Mouse (Mus musculus): ENCODE data around the gene Rdm1. TPM values are rescaled to one million over a fixed set of nuclear protein-coding genes. Genes with fewer than 3 reads are reported as not detected.
A peak's percentile ranks its signal among the peaks of the same experiment; 100 is the strongest.
"Not testable (repeated sequence)": the region's sequence is repeated elsewhere in the genome, so short reads cannot be mapped to it uniquely, and the experiment has no call there.

Rdm1 gene
- polyA plus RNA-seq, 1 experiment from 2014 or later, result 41.7 TPM

- not testable (repeated sequence) for H3K36me3 ChIP-seq (ENCODE audit: control insufficient read depth, insufficient read depth, low read length); H3K4me1 ChIP-seq (ENCODE audit: control insufficient read depth, insufficient read depth, low read length); H3K9ac ChIP-seq (ENCODE audit: low read depth, low read length); H3K4me3 ChIP-seq (ENCODE audit: low read length); ATAC-seq; H3K27ac ChIP-seq (ENCODE audit: low read length); H3K27me3 ChIP-seq (replicated peaks; ENCODE audit: control insufficient read depth, insufficient read depth, low read length); H3K9me3 ChIP-seq (ENCODE audit: control insufficient read depth, low read length)
- H3K4me2 ChIP-seq (ENCODE audit: low read depth, low read length), result peak overlapping the region; percentile 88
- 72% methylated on average over 4 of the region's 5 CpGs for WGBS
Measured at GRCm38 (mm10) chr11:101628733-101629417, 1.9 kb downstream of the Rdm1 start.

DNA sequence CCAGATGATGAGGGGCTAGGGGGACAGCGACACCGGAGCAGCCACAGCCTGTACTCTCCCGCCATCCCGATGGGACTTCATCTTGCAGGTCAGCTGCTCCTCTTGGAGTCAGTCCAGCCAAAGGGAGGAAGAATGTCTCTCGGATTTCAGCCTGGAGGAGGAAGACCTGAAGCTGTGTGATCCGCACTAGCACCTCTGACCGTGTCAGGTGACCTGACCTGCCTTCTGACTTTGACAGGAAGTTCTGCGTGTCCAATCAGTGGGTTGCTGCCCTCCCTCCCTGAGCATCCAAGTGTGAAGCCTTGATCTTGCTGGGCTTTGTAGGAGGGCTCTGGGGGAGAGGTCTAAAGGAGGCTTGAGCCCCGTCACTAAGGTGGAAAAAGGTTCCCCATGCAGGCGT, 8.7 kb downstream of the Rdm1 start:
- Histone ChIP-seq H3K27ac (ENCODE audit: low read length) (no peak overlapping the region), H3K27me3 (replicated peaks; ENCODE audit: control insufficient read depth, insufficient read depth, low read length) (no peaks in the 10 kb centered on the region), H3K4me1 (ENCODE audit: control insufficient read depth, insufficient read depth, low read length) (no peaks in the 10 kb centered on the region), H3K9me3 (ENCODE audit: control insufficient read depth, low read length) (no peaks in the 10 kb centered on the region), H3K9ac (ENCODE audit: low read depth, low read length) (no peak overlapping the region), H3K36me3 (ENCODE audit: control insufficient read depth, insufficient read depth, low read length) (peaks cover 5% of the 10 kb centered on the region; the same call in 1 of the 2 replicates), H3K4me3 (ENCODE audit: low read length) (no peak overlapping the region), H3K4me2 (ENCODE audit: low read depth, low read length) (no peak overlapping the region)
- no peak for ATAC-seq
- 84% methylated on average over 10 of the region's 10 CpGs for WGBS

GRCm38 (mm10) chr11:101639761-101640160, 12.8 kb downstream of the Rdm1 start:
- ATAC-seq, result no peak
- no peak overlapping the region for H3K27ac ChIP-seq (ENCODE audit: low read length)
- WGBS, result 90% methylated on average over 4 of the region's 4 CpGs

GRCm38 (mm10) chr11:101640857-101641709, 14.1 kb downstream of the Rdm1 start:
- not testable (repeated sequence) for H3K27me3 ChIP-seq (replicated peaks; ENCODE audit: control insufficient read depth, insufficient read depth, low read length); H3K4me1 ChIP-seq (ENCODE audit: control insufficient read depth, insufficient read depth, low read length); H3K9me3 ChIP-seq (ENCODE audit: control insufficient read depth, low read length); H3K36me3 ChIP-seq (ENCODE audit: control insufficient read depth, insufficient read depth, low read length)
- peak overlapping the region; percentile 51 for H3K27ac ChIP-seq (ENCODE audit: low read length)
- peak; percentile 70 for ATAC-seq
- H3K4me2 ChIP-seq (ENCODE audit: low read depth, low read length), result peak overlapping the region; percentile 46
- H3K9ac ChIP-seq (ENCODE audit: low read depth, low read length), result peak overlapping the region; percentile 60
- peak overlapping the region; percentile 40 for H3K4me3 ChIP-seq (ENCODE audit: low read length)
- WGBS, result 5% methylated on average over 49 of the region's 53 CpGs

More at GRCm38 (mm10) chr11:101639761-101640160, 12.8 kb downstream of the Rdm1 start:
- H3K27me3 ChIP-seq (replicated peaks; ENCODE audit: control insufficient read depth, insufficient read depth, low read length), result no peaks in the 10 kb centered on the region
- no peaks in the 10 kb centered on the region for H3K4me1 ChIP-seq (ENCODE audit: control insufficient read depth, insufficient read depth, low read length)
- H3K9me3 ChIP-seq (ENCODE audit: control insufficient read depth, low read length), result no peaks in the 10 kb centered on the region
- H3K9ac ChIP-seq (ENCODE audit: low read depth, low read length), result no peak overlapping the region
- no peak overlapping the region for H3K4me3 ChIP-seq (ENCODE audit: low read length)
- H3K36me3 ChIP-seq (ENCODE audit: control insufficient read depth, insufficient read depth, low read length), result peaks cover 3% of the 10 kb centered on the region; the same call in 1 of the 2 replicates
- H3K4me2 ChIP-seq (ENCODE audit: low read depth, low read length), result no peak overlapping the region

- Histone ChIP-seq H3K27ac (ENCODE audit: low read length) (peak overlapping the region; percentile 51; the same call in 1 of the 2 replicates), H3K9ac (ENCODE audit: low read depth, low read length) (0 out of 2 replicates have a peak overlapping the region, but pooled peaks have one; percentile 60)
- not testable (repeated sequence) for H3K9me3 ChIP-seq (ENCODE audit: control insufficient read depth, low read length); H3K4me1 ChIP-seq (ENCODE audit: control insufficient read depth, insufficient read depth, low read length); H3K4me3 ChIP-seq (ENCODE audit: low read length); H3K27me3 ChIP-seq (replicated peaks; ENCODE audit: control insufficient read depth, insufficient read depth, low read length); H3K4me2 ChIP-seq (ENCODE audit: low read depth, low read length); H3K36me3 ChIP-seq (ENCODE audit: control insufficient read depth, insufficient read depth, low read length)
- WGBS, result 6% methylated on average over 13 of the region's 26 CpGs
- ATAC-seq, result peak; percentile 84
Measured at GRCm38 (mm10) chr11:101641710-101642642, 15.0 kb downstream of the Rdm1 start.

DNA sequence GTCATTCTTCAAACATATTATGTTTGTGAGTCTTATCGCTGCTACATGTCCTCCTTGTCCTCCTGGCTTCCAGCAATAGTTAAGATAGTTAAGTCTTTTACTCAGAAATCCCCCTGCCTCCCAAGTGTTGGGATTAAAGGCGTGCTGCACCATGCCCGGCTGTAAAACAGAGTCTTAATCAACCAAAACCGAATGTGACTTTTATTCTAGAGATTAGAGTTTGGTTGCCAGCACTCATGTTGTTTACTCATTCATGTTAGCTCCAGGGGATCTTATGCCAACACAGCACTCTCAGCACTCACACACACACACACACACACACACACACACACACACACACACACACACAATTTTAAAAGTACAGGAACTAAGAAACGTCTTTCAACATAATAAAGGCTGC, 15.9 kb downstream of the Rdm1 start:
- H3K4me2 ChIP-seq (ENCODE audit: low read depth, low read length), result no peak overlapping the region
- no peak overlapping the region for H3K27ac ChIP-seq (ENCODE audit: low read length)
- no peaks in the 10 kb centered on the region for H3K4me1 ChIP-seq (ENCODE audit: control insufficient read depth, insufficient read depth, low read length)
- no peak overlapping the region for H3K4me3 ChIP-seq (ENCODE audit: low read length)
- ATAC-seq, result no peak
- no peaks in the 10 kb centered on the region for H3K9me3 ChIP-seq (ENCODE audit: control insufficient read depth, low read length)
- no peaks in the 10 kb centered on the region for H3K36me3 ChIP-seq (ENCODE audit: control insufficient read depth, insufficient read depth, low read length)
- WGBS, result 42% methylated on average over 5 of the region's 5 CpGs
- H3K9ac ChIP-seq (ENCODE audit: low read depth, low read length), result no peak overlapping the region
- no peaks in the 10 kb centered on the region for H3K27me3 ChIP-seq (replicated peaks; ENCODE audit: control insufficient read depth, insufficient read depth, low read length)

GRCm38 (mm10) chr11:101644591-101644990, 17.6 kb downstream of the Rdm1 start:
- H3K4me1 ChIP-seq (ENCODE audit: control insufficient read depth, insufficient read depth, low read length), result no peaks in the 10 kb centered on the region
- H3K36me3 ChIP-seq (ENCODE audit: control insufficient read depth, insufficient read depth, low read length), result no peaks in the 10 kb centered on the region
- H3K4me2 ChIP-seq (ENCODE audit: low read depth, low read length), result no peak overlapping the region
- 49% methylated on average over 3 of the region's 3 CpGs for WGBS
- no peaks in the 10 kb centered on the region for H3K9me3 ChIP-seq (ENCODE audit: control insufficient read depth, low read length)
- no peak for ATAC-seq
- H3K27me3 ChIP-seq (replicated peaks; ENCODE audit: control insufficient read depth, insufficient read depth, low read length), result no peaks in the 10 kb centered on the region
- no peak overlapping the region for H3K4me3 ChIP-seq (ENCODE audit: low read length)
- H3K27ac ChIP-seq (ENCODE audit: low read length), result no peak overlapping the region
- H3K9ac ChIP-seq (ENCODE audit: low read depth, low read length), result no peak overlapping the region

- not testable (repeated sequence) for H3K4me2 ChIP-seq (ENCODE audit: low read depth, low read length); H3K4me3 ChIP-seq (ENCODE audit: low read length); H3K4me1 ChIP-seq (ENCODE audit: control insufficient read depth, insufficient read depth, low read length); H3K9ac ChIP-seq (ENCODE audit: low read depth, low read length); ATAC-seq; H3K36me3 ChIP-seq (ENCODE audit: control insufficient read depth, insufficient read depth, low read length); H3K9me3 ChIP-seq (ENCODE audit: control insufficient read depth, low read length); H3K27me3 ChIP-seq (replicated peaks; ENCODE audit: control insufficient read depth, insufficient read depth, low read length); H3K27ac ChIP-seq (ENCODE audit: low read length)
- WGBS, result 1% methylated on average over 4 of the region's 4 CpGs
Measured at GRCm38 (mm10) chr11:101645043-101645410, 18.0 kb downstream of the Rdm1 start.

Measured in intestine, embryonic 16.5 days (tissue).